Comparison of ENCODE assay signal across 1 mouse cellular context in the genomic region with DNA sequence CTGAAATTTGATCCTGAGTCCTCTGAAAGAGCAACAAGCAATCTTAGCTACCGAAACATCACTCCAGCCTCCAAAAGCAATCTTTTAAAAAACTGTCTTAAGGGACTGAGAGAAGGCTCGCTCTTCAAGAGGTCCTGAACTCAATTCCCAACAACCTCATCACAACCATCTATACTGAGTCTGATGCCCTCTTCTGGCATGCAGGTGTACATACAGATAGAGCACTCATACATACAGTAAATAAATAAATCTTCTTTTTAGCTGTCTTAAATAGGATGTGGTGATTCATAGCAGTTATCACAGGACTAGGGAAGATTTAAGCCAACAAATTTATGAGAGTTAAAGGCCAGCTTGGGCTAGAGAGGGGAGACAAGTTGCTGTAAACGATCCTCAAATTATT.
A peak's percentile ranks its signal among the peaks of the same experiment; 100 is the strongest.
TF ChIP-seq lines count a peak whose summit lies in the region.

No protein-coding gene starts in this region.

TF ChIP-seq in MEL, 35 proteins besides CTCF, POLR2A, EP300 and RAD21:
- TF ChIP-seq CHD2 (IDR thresholded peaks at IDR 0.05; ENCODE audit: low read length) (no peak), ETS1 (IDR thresholded peaks at IDR 0.05; ENCODE audit: low read depth, low read length) (no peak), SMC3 (IDR thresholded peaks at IDR 0.05; ENCODE audit: low read depth, low read length) (peak; percentile 49), MYC (IDR thresholded peaks at IDR 0.05; ENCODE audit: low read depth, low read length) (0 out of 2 replicates have a peak, but pooled peaks have one; percentile 7), ELF1 (IDR thresholded peaks at IDR 0.05; ENCODE audit: low read depth, low read length) (no peak), HCFC1 (IDR thresholded peaks at IDR 0.05; ENCODE audit: low read depth, low read length) (no peak)
